Mouse (Mus musculus) liver, embryonic 14 days (tissue): ENCODE results near the gene Gm14435. TPM values are rescaled to one million over a fixed set of nuclear protein-coding genes. Genes with fewer than 3 reads are reported as not detected.

Experiments used
- polyA plus RNA-seq: library from polyadenylated mRNA; depleted of rRNA; stranded (reverse); fragments of >200 nt; gene quantifications from 2 replicates; pipeline ENCODE4 v1.2.3, GENCODE M21; 2012; rRNA removed

The Gm14435 gene
- polyA plus RNA-seq: 0.16 and 0.33 TPM in 2 replicates

DNA sequence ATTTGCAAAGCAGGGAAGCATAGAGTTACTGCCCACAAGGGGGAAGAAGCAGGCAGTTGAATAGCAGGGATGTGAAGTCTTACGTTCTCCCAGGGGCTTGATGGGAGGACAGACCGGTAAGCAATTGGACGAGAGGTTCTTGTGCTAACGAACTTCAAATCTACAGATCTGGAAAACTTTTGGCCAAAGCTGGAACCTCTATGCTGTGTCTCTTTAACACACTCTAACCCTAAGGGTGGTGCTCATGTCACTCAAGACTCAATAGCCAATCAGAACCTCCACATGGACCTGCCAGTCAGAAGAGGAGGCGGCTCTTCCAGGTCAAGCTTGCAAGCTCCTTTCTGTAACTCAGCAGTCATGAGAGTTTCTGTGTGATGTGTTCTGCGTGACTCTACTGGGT, at the start of gene Gm14435:
TSS of gene Gm14435 (plus strand) at position 301 of the 400 bp plus-strand sequence.

Other genes with a start within 250 kb of the Gm14435 start
- 0.30 TPM in 1 of 2 replicates, not detected in the other for gene 2210418O10Rik, start 197.0 kb upstream of the Gm14435 start, polyA plus RNA-seq
- gene Gm11009, start 104.1 kb upstream of the Gm14435 start, polyA plus RNA-seq: not detected in 2 replicates
- gene Gm14434, start 63.2 kb downstream of the Gm14435 start, polyA plus RNA-seq: 1.3 and 1.6 TPM in 2 replicates
- gene Zfp967, start 97.5 kb downstream of the Gm14435 start, polyA plus RNA-seq: not detected in 2 replicates
- gene Gm14308, start 212.8 kb downstream of the Gm14435 start, polyA plus RNA-seq: 3.4 and 3.9 TPM in 2 replicates
- 2.3 and 2.6 TPM in 2 replicates for gene Zfp973, start 246.9 kb downstream of the Gm14435 start, polyA plus RNA-seq